Mouse (Mus musculus): ENCODE measurements around the gene Ms4a15. TPM values are rescaled to one million over a fixed set of nuclear protein-coding genes. Genes with fewer than 3 reads are reported as not detected.

The Ms4a15 gene
- total and polyA plus RNA-seq, 3 experiments, result 0.37 TPM; not detected in 2

GRCm38 (mm10) chr19:10947219-10947618 lies 45.8 kb downstream of the Ms4a15 start:
- in situ Hi-C loops (cut with MboI; ENCODE audit: low pct_ligation_motif_present, low pct_unique_long_range_greater_than_20kb, low sequenced_read_pairs), result no loop called here
- Histone ChIP-seq H3K4me1 (ENCODE audit: control insufficient read depth in 1 of 2, insufficient read depth in 2 of 2) (peaks cover 21 to 50% of the 10 kb centered on the region in 2 experiments), H3K4me2 (ENCODE audit: insufficient read depth, low read depth, poor library complexity, severe bottlenecking) (peak overlapping the region; percentile 95), H3K9ac (ENCODE audit: insufficient read depth, low read depth) (peak overlapping the region; percentile 54), H3K27ac (ENCODE audit: insufficient read depth, low read depth) (no peak overlapping the region), H3K36me3 (replicated peaks in 1 of 2; ENCODE audit: control insufficient read depth in 1 of 2, insufficient read depth in 1 of 2, low read length in 1 of 2) (peaks cover 30 to 50% of the 10 kb centered on the region in 2 experiments), H3K79me2 (replicated peaks; ENCODE audit: control insufficient read depth, extremely low read depth, insufficient read depth, poor library complexity, severe bottlenecking) (peaks cover 31% of the 10 kb centered on the region), H3K9me3 (replicated peaks; ENCODE audit: low read length) (no peaks in the 10 kb centered on the region), H3K27me3 (replicated peaks) (peaks cover 15% of the 10 kb centered on the region), H3K4me3 (replicated peaks in 1 of 3; ENCODE audit: low read depth in 2 of 3, low read length in 2 of 3, poor library complexity in 1 of 3) (peak overlapping the region; percentile 76 to 91 (median 85))
- DNase-seq (ENCODE audit: extremely low read depth), result no peak
- no peak for TF ChIP-seq GABPA (IDR thresholded peaks at IDR 0.05; ENCODE audit: insufficient replicate concordance, low read depth, low read length)
- no peak for TF ChIP-seq NELFE (IDR thresholded peaks at IDR 0.05; ENCODE audit: low read depth, low read length)
- TF ChIP-seq CTCF (conservative IDR thresholded peaks at IDR 0.05 in 1 of 2, IDR thresholded peaks at IDR 0.05 in 1 of 2; ENCODE audit: low read depth in 2 of 2, low read length in 2 of 2), result no peak
- TF ChIP-seq POLR2AphosphoS2 (IDR thresholded peaks at IDR 0.05; ENCODE audit: low read depth, low read length), result no peak
- no peak for TF ChIP-seq KAT2A (IDR thresholded peaks at IDR 0.05; ENCODE audit: insufficient replicate concordance, low read length)
- no peak for TF ChIP-seq BHLHE40 (IDR thresholded peaks at IDR 0.05; ENCODE audit: low read depth, low read length)
- no peak for TF ChIP-seq MXI1 (IDR thresholded peaks at IDR 0.05; ENCODE audit: low read depth, low read length)
- TF ChIP-seq EP300 (IDR thresholded peaks at IDR 0.05; ENCODE audit: low read length), result no peak
- TF ChIP-seq CHD1 (IDR thresholded peaks at IDR 0.05; ENCODE audit: low read depth, low read length), result no peak
- TF ChIP-seq HCFC1 (IDR thresholded peaks at IDR 0.05; ENCODE audit: low read depth, low read length), result no peak
- no peak for TF ChIP-seq POLR2A (IDR thresholded peaks at IDR 0.05; ENCODE audit: low read depth, low read length)
- no peak for TF ChIP-seq SIN3A (IDR thresholded peaks at IDR 0.05; ENCODE audit: low read length)
- dilution Hi-C loops (cut with MboI; ENCODE audit: extremely low pct_ligation_motif_present, extremely low pct_unique_long_range_greater_than_20kb, low sequenced_read_pairs), result no loop called here

- peaks cover 8% of the 10 kb centered on the region for H3K27me3 ChIP-seq (replicated peaks)
- dilution Hi-C loops (cut with MboI; ENCODE audit: extremely low pct_ligation_motif_present, extremely low pct_unique_long_range_greater_than_20kb, low sequenced_read_pairs) (no loop called here), in situ Hi-C loops (cut with MboI; ENCODE audit: low pct_ligation_motif_present, low pct_unique_long_range_greater_than_20kb, low sequenced_read_pairs) (no loop called here)
- H3K4me2 ChIP-seq (ENCODE audit: insufficient read depth, low read depth, poor library complexity, severe bottlenecking), result peak overlapping the region; percentile 95; the same call in 1 of the 2 replicates
- H3K4me3 ChIP-seq (replicated peaks in 1 of 3; ENCODE audit: low read depth in 2 of 3, low read length in 2 of 3, poor library complexity in 1 of 3), result peak overlapping the region in 2 of 3 experiments; percentile 76 to 85
- DNase-seq (ENCODE audit: extremely low read depth), result no peak
- H3K9me3 ChIP-seq (replicated peaks; ENCODE audit: low read length), result no peaks in the 10 kb centered on the region
- H3K4me1 ChIP-seq (ENCODE audit: control insufficient read depth in 1 of 2, insufficient read depth in 2 of 2), result peaks cover 21 to 50% of the 10 kb centered on the region in 2 experiments
- peaks cover 37 to 57% of the 10 kb centered on the region in 2 experiments for H3K36me3 ChIP-seq (replicated peaks in 1 of 2; ENCODE audit: control insufficient read depth in 1 of 2, insufficient read depth in 1 of 2, low read length in 1 of 2)
- H3K9ac ChIP-seq (ENCODE audit: insufficient read depth, low read depth), result peak overlapping the region; percentile 54; the same call in 1 of the 2 replicates
- no peak overlapping the region for H3K27ac ChIP-seq (ENCODE audit: insufficient read depth, low read depth)
- H3K79me2 ChIP-seq (replicated peaks; ENCODE audit: control insufficient read depth, extremely low read depth, insufficient read depth, poor library complexity, severe bottlenecking), result peaks cover 31% of the 10 kb centered on the region
- no peak for TF ChIP-seq RCOR1 (conservative IDR thresholded peaks at IDR 0.05; ENCODE audit: low read depth, low read length)
- no peak for TF ChIP-seq MAX (IDR thresholded peaks at IDR 0.05; ENCODE audit: low read length)
- TF ChIP-seq MAFK (IDR thresholded peaks at IDR 0.05; ENCODE audit: insufficient replicate concordance, low read length), result no peak
- TF ChIP-seq MYC (IDR thresholded peaks at IDR 0.05; ENCODE audit: low read depth, low read length), result no peak
- TF ChIP-seq TCF12 (IDR thresholded peaks at IDR 0.05; ENCODE audit: low read depth, low read length), result no peak
- TF ChIP-seq ETS1 (conservative IDR thresholded peaks at IDR 0.05; ENCODE audit: low read depth, low read length), result no peak
- TF ChIP-seq HCFC1 (IDR thresholded peaks at IDR 0.05; ENCODE audit: low read depth, low read length), result no peak
- no peak for TF ChIP-seq E2F4 (IDR thresholded peaks at IDR 0.05; ENCODE audit: insufficient replicate concordance, low read depth, low read length)
- TF ChIP-seq POLR2A (IDR thresholded peaks at IDR 0.05; ENCODE audit: low read depth, low read length), result no peak
- no peak for TF ChIP-seq JUND (conservative IDR thresholded peaks at IDR 0.05; ENCODE audit: low read depth, low read length)
- TF ChIP-seq GABPA (IDR thresholded peaks at IDR 0.05; ENCODE audit: insufficient replicate concordance, low read depth, low read length), result no peak
- no peak for TF ChIP-seq EP300 (IDR thresholded peaks at IDR 0.05; ENCODE audit: low read length)
- TF ChIP-seq UBTF (IDR thresholded peaks at IDR 0.05; ENCODE audit: low read depth, low read length), result no peak
- TF ChIP-seq CHD2 (IDR thresholded peaks at IDR 0.05; ENCODE audit: low read length), result no peak
- TF ChIP-seq MXI1 (IDR thresholded peaks at IDR 0.05; ENCODE audit: low read depth, low read length), result no peak
- no peak for TF ChIP-seq PAX5 (IDR thresholded peaks at IDR 0.05; ENCODE audit: low read length)
- no peak for TF ChIP-seq SIN3A (IDR thresholded peaks at IDR 0.05; ENCODE audit: low read length)
Observed at GRCm38 (mm10) chr19:10946506-10946905, 46.5 kb downstream of the Ms4a15 start.

Measured in CH12.LX (cell line).